Mouse (Mus musculus): ENCODE results near the gene Ywhae.

DNA sequence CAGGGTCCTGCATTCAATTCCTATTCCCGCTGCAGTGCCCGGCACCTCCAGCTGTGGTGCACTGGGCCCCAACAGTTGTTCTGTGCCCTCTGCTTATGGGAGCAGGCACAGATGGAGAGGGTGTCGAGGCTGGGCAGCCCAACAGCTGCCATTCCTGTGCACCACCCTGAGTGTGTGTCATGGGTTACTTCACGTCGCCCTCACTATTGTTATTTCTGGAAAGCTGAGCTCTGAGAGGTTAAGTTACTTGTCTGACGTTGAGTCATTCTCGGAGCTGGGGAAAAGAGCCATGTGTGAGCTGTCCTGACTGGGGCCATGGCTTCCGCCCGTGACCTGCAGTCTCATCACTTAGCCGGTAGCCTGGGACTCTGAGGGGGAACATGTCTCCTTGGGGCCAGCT is 80.4 kb downstream of the Ywhae start:
- no peak for TF ChIP-seq USF1 (IDR thresholded peaks at IDR 0.05; ENCODE audit: low read depth, low read length)
- no peak for TF ChIP-seq ZMIZ1 (IDR thresholded peaks at IDR 0.05; ENCODE audit: low read depth, low read length)
- no peak for TF ChIP-seq HCFC1 (IDR thresholded peaks at IDR 0.05; ENCODE audit: low read depth, low read length)
- TF ChIP-seq TBP (conservative IDR thresholded peaks at IDR 0.05; ENCODE audit: low read depth, low read length), result no peak
- no peak for TF ChIP-seq ZNF384 (IDR thresholded peaks at IDR 0.05; ENCODE audit: low read depth, low read length)
- TF ChIP-seq ELF1 (IDR thresholded peaks at IDR 0.05; ENCODE audit: low read depth, low read length), result no peak
- no peak for TF ChIP-seq NRF1 (IDR thresholded peaks at IDR 0.05; ENCODE audit: low read depth, low read length)
- TF ChIP-seq CTCF (conservative IDR thresholded peaks at IDR 0.05 in 1 of 2, IDR thresholded peaks at IDR 0.05 in 1 of 2; ENCODE audit: low read depth in 2 of 2, low read length in 2 of 2), result no peak
- TF ChIP-seq RCOR1 (conservative IDR thresholded peaks at IDR 0.05; ENCODE audit: low read depth, low read length), result no peak
- TF ChIP-seq JUND (conservative IDR thresholded peaks at IDR 0.05; ENCODE audit: low read depth, low read length), result no peak
- no peak for TF ChIP-seq MAZ (IDR thresholded peaks at IDR 0.05; ENCODE audit: low read depth, low read length)
- TF ChIP-seq ETS1 (conservative IDR thresholded peaks at IDR 0.05; ENCODE audit: low read depth, low read length), result no peak

Measured in CH12.LX (cell line).